8 mouse cellular contexts compared by ENCODE assay signal in genomic region chr5:125404903-125405545, GRCm38 (mm10). TPM values are rescaled to one million over a fixed set of nuclear protein-coding genes. Genes with fewer than 3 reads are reported as not detected.
DNase-seq lines count a peak whose midpoint lies in the region; ATAC-seq lines count a peak whose summit lies in the region.

No protein-coding gene starts in this region.

- DNase-seq in CD4-positive helper T cell, adult 2 months (ENCODE audit: low read depth, low spot score) = peak; percentile 55
- DNase-seq in kidney, postnatal 4 days = peak; percentile 52 to 77
- DNase-seq in thymus, postnatal 0 days (ENCODE audit: low spot score) = peak; percentile 60

- H3K27ac ChIP-seq in heart, embryonic 13.5 days (replicated peaks) = peak overlapping the region; percentile 93
- peak overlapping the region; percentile 87 for H3K27ac ChIP-seq in liver, embryonic 16.5 days (ENCODE audit: low read length)
- H3K27ac ChIP-seq in neural tube, embryonic 14.5 days (ENCODE audit: low read depth, low read length) = peak overlapping the region; percentile 73

- H3K9ac ChIP-seq in heart, embryonic 13.5 days = peak overlapping the region; percentile 86
- H3K9ac ChIP-seq in liver, embryonic 16.5 days (ENCODE audit: low read depth, low read length) = peak overlapping the region; percentile 74
- peak overlapping the region; percentile 52 for H3K9ac ChIP-seq in neural tube, embryonic 14.5 days (replicated peaks; ENCODE audit: low read depth, low read length)

- no peaks in the 10 kb centered on the region; the same call in 1 of the 2 replicates for H3K9me3 ChIP-seq in erythroblast, embryonic 14.5 days (ENCODE audit: control insufficient read depth, low read length)
- H3K9me3 ChIP-seq in heart, embryonic 13.5 days = no peaks in the 10 kb centered on the region
- H3K9me3 ChIP-seq in liver, embryonic 16.5 days (replicated peaks; ENCODE audit: control insufficient read depth, low read length) = no peaks in the 10 kb centered on the region
- no peaks in the 10 kb centered on the region for H3K9me3 ChIP-seq in neural tube, embryonic 14.5 days (ENCODE audit: control insufficient read depth, low read length)

- peaks cover 40% of the 10 kb centered on the region for H3K27me3 ChIP-seq in erythroblast, embryonic 14.5 days (ENCODE audit: control insufficient read depth)
- H3K27me3 ChIP-seq in heart, embryonic 13.5 days (replicated peaks) = 0 out of 2 replicates have a peak, but pooled peaks cover 5% of the 10 kb centered on the region
- peaks cover 15% of the 10 kb centered on the region; the same call in 1 of the 2 replicates for H3K27me3 ChIP-seq in liver, embryonic 16.5 days (ENCODE audit: control insufficient read depth, insufficient read depth, low read depth, low read length)
- no peaks in the 10 kb centered on the region for H3K27me3 ChIP-seq in neural tube, embryonic 14.5 days (ENCODE audit: control insufficient read depth, insufficient read depth, low read length)

- peak; percentile 3 for ATAC-seq in activated CD4-positive, CD25-positive, alpha-beta regulatory T cell, adult 4 months
- ATAC-seq in heart, embryonic 13.5 days (ENCODE audit: extremely low read depth, insufficient number of reproducible peaks, low FRiP score, low TSS enrichment) = no peak
- ATAC-seq in liver, embryonic 16.5 days (ENCODE audit: low read depth) = peak; percentile 20
- peak; percentile 31; the same call in 1 of the 2 replicates for ATAC-seq in neural tube, embryonic 14.5 days (ENCODE audit: low read depth)

- H3K4me2 ChIP-seq in heart, embryonic 13.5 days = peak overlapping the region; percentile 87
- H3K4me2 ChIP-seq in liver, embryonic 16.5 days (ENCODE audit: low read depth, low read length) = peak overlapping the region; percentile 96
- H3K4me2 ChIP-seq in neural tube, embryonic 14.5 days (ENCODE audit: low read depth, low read length) = peak overlapping the region; percentile 44

- under 1% methylated on average over 28 of the region's 28 CpGs for WGBS in heart, embryonic 13.5 days
- WGBS in liver, embryonic 16.5 days (ENCODE audit: insufficient replicate concordance) = under 1% methylated on average over 28 of the region's 28 CpGs
- WGBS in neural tube, embryonic 14.5 days = 1% methylated on average over 28 of the region's 28 CpGs

- peak overlapping the region; percentile 67 for H3K4me3 ChIP-seq in erythroblast, embryonic 14.5 days (replicated peaks)
- H3K4me3 ChIP-seq in heart, embryonic 13.5 days = peak overlapping the region; percentile 68
- peak overlapping the region; percentile 74 for H3K4me3 ChIP-seq in liver, embryonic 16.5 days (ENCODE audit: low read depth, low read length)
- peak overlapping the region; percentile 46 for H3K4me3 ChIP-seq in neural tube, embryonic 14.5 days (ENCODE audit: low read depth, low read length)

- H3K36me3 ChIP-seq in erythroblast, embryonic 14.5 days (ENCODE audit: control insufficient read depth) = no peaks in the 10 kb centered on the region
- no peaks in the 10 kb centered on the region for H3K36me3 ChIP-seq in heart, embryonic 13.5 days
- no peaks in the 10 kb centered on the region for H3K36me3 ChIP-seq in liver, embryonic 16.5 days (ENCODE audit: control insufficient read depth, insufficient read depth)
- no peaks in the 10 kb centered on the region for H3K36me3 ChIP-seq in neural tube, embryonic 14.5 days (ENCODE audit: control insufficient read depth, insufficient read depth, low read length)

- peaks cover 65% of the 10 kb centered on the region for H3K4me1 ChIP-seq in erythroblast, embryonic 14.5 days (ENCODE audit: control insufficient read depth)
- H3K4me1 ChIP-seq in heart, embryonic 13.5 days = peaks cover 31% of the 10 kb centered on the region
- H3K4me1 ChIP-seq in liver, embryonic 16.5 days (ENCODE audit: control insufficient read depth, low read depth, low read length) = peaks cover 46% of the 10 kb centered on the region
- H3K4me1 ChIP-seq in neural tube, embryonic 14.5 days (ENCODE audit: control insufficient read depth, insufficient read depth, low read length) = peaks cover 7% of the 10 kb centered on the region

RNA-seq across cellular contexts. Expression of gene Ubc, which starts 15.0 kb away (rescaled TPM):
- 1,000 to 10,000 TPM in 1 of 2 experiments, 100 to 1,000 TPM in 1; 706 to 1,210 TPM for polyA plus RNA-seq in activated CD4-positive, CD25-positive, alpha-beta regulatory T cell, adult 4 months (2017; shearing (Covaris generic))
- polyA plus RNA-seq in erythroblast, embryonic 14.5 days (2012) = 17.4 and 56.1 TPM in 2 replicates
- polyA plus RNA-seq in heart, embryonic 13.5 days (2015; fragmentation: Nextera tagmentation; extraction: Ambion mirVana) = 819 and 833 TPM in 2 replicates
- 573 and 608 TPM in 2 replicates for polyA plus RNA-seq in liver, embryonic 16.5 days (2015; fragmentation: Nextera tagmentation; extraction: Ambion mirVana)
- polyA plus RNA-seq in neural tube, embryonic 14.5 days (2014; fragmentation: Nextera tagmentation; extraction: Ambion mirVana) = 1,368 and 1,388 TPM in 2 replicates
- 532 and 603 TPM in 2 replicates for polyA plus RNA-seq in thymus, postnatal 0 days (2015; fragmentation: Nextera tagmentation; extraction: Ambion mirVana)

RNA-seq across cellular contexts. Expression of gene Gm10382, which starts 15.9 kb away (rescaled TPM):
- 1 to 10 TPM in 1 of 2 experiments, under 1 TPM in 1; 0.68 to 1.1 TPM for polyA plus RNA-seq in activated CD4-positive, CD25-positive, alpha-beta regulatory T cell, adult 4 months (2017; shearing (Covaris generic))
- 0.06 TPM in 1 of 2 replicates, not detected in the other for polyA plus RNA-seq in erythroblast, embryonic 14.5 days (2012)
- 0.68 and 0.70 TPM in 2 replicates for polyA plus RNA-seq in heart, embryonic 13.5 days (2015; fragmentation: Nextera tagmentation; extraction: Ambion mirVana)
- 0.18 and 0.27 TPM in 2 replicates for polyA plus RNA-seq in liver, embryonic 16.5 days (2015; fragmentation: Nextera tagmentation; extraction: Ambion mirVana)
- polyA plus RNA-seq in neural tube, embryonic 14.5 days (2014; fragmentation: Nextera tagmentation; extraction: Ambion mirVana) = 0.28 and 0.50 TPM in 2 replicates
- polyA plus RNA-seq in thymus, postnatal 0 days (2015; fragmentation: Nextera tagmentation; extraction: Ambion mirVana) = 0.44 and 0.74 TPM in 2 replicates

RNA-seq across cellular contexts. Expression of gene Dhx37, which starts 28.9 kb away (rescaled TPM):
- polyA plus RNA-seq in activated CD4-positive, CD25-positive, alpha-beta regulatory T cell, adult 4 months (2017; shearing (Covaris generic)) = 10 to 100 TPM in 1 of 2 experiments, 1 to 10 TPM in 1; 6.1 to 13.8 TPM
- polyA plus RNA-seq in erythroblast, embryonic 14.5 days (2012) = 0.95 and 1.0 TPM in 2 replicates
- polyA plus RNA-seq in heart, embryonic 13.5 days (2015; fragmentation: Nextera tagmentation; extraction: Ambion mirVana) = 8.5 and 9.8 TPM in 2 replicates
- polyA plus RNA-seq in liver, embryonic 16.5 days (2015; fragmentation: Nextera tagmentation; extraction: Ambion mirVana) = 4.0 and 4.2 TPM in 2 replicates
- polyA plus RNA-seq in neural tube, embryonic 14.5 days (2014; fragmentation: Nextera tagmentation; extraction: Ambion mirVana) = 8.5 and 8.6 TPM in 2 replicates
- 8.1 and 8.2 TPM in 2 replicates for polyA plus RNA-seq in thymus, postnatal 0 days (2015; fragmentation: Nextera tagmentation; extraction: Ambion mirVana)

RNA-seq across cellular contexts. Expression of gene Bri3bp, which starts 36.3 kb away (rescaled TPM):
- 10 to 100 TPM; 13.7 to 14.3 TPM for polyA plus RNA-seq in activated CD4-positive, CD25-positive, alpha-beta regulatory T cell, adult 4 months (2017; shearing (Covaris generic))
- polyA plus RNA-seq in erythroblast, embryonic 14.5 days (2012) = 0.16 and 0.38 TPM in 2 replicates
- 35.8 and 42.0 TPM in 2 replicates for polyA plus RNA-seq in heart, embryonic 13.5 days (2015; fragmentation: Nextera tagmentation; extraction: Ambion mirVana)
- 18.4 and 20.3 TPM in 2 replicates for polyA plus RNA-seq in liver, embryonic 16.5 days (2015; fragmentation: Nextera tagmentation; extraction: Ambion mirVana)
- 34.5 and 40.5 TPM in 2 replicates for polyA plus RNA-seq in neural tube, embryonic 14.5 days (2014; fragmentation: Nextera tagmentation; extraction: Ambion mirVana)
- 37.3 and 42.5 TPM in 2 replicates for polyA plus RNA-seq in thymus, postnatal 0 days (2015; fragmentation: Nextera tagmentation; extraction: Ambion mirVana)

Comparison
In these comparisons a context has a peak if more than half of its experiments do, and no peak if none do; other contexts are left out.
1. H3K4me2 ChIP-seq: peak in every context shown above with its lines; median percentile 96 in liver, embryonic 16.5 days; 87 in heart, embryonic 13.5 days; 44 in neural tube, embryonic 14.5 days.